Mouse (Mus musculus): ENCODE data around the gene Fip1l1. TPM values are rescaled to one million over a fixed set of nuclear protein-coding genes. Genes with fewer than 3 reads are reported as not detected.

The Fip1l1 gene
- polyA plus RNA-seq, 1 experiment from 2014 or later: 65.7 TPM

DNA sequence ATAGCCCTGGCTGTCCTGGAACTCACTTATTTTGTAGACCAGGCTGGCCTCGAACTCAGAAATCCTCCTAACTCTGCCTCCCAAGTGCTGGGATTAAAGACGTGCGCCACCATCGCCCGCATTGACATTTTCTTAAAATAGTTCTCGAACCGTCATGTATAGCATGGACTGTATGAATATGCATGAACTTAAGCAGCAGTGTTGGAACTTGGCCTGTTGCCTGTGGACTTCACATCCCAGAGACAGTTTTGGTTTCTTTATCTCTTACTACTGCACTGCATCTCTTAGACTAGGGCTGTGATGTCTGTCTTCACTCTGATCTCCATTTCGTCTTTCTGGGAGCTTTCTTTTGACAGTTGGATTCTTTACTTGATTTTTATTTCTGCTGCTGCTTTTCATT is 14.3 kb downstream of the Fip1l1 start:
- Histone ChIP-seq H3K9ac (replicated peaks; ENCODE audit: low read depth, low read length) (no peak overlapping the region), H3K27ac (ENCODE audit: low read depth, low read length) (no peak overlapping the region), H3K9me3 (ENCODE audit: control insufficient read depth, low read length) (no peaks in the 10 kb centered on the region), H3K27me3 (ENCODE audit: control insufficient read depth, insufficient read depth, low read length) (no peaks in the 10 kb centered on the region), H3K36me3 (ENCODE audit: control insufficient read depth, insufficient read depth, low read length) (peaks cover 23% of the 10 kb centered on the region), H3K4me2 (ENCODE audit: low read depth, low read length) (no peak overlapping the region), H3K4me3 (ENCODE audit: low read depth, low read length) (no peak overlapping the region), H3K4me1 (ENCODE audit: control insufficient read depth, insufficient read depth, low read length) (no peaks in the 10 kb centered on the region)
- WGBS: 84% methylated on average over 8 of the region's 8 CpGs
- ATAC-seq (ENCODE audit: low read depth): no peak

DNA sequence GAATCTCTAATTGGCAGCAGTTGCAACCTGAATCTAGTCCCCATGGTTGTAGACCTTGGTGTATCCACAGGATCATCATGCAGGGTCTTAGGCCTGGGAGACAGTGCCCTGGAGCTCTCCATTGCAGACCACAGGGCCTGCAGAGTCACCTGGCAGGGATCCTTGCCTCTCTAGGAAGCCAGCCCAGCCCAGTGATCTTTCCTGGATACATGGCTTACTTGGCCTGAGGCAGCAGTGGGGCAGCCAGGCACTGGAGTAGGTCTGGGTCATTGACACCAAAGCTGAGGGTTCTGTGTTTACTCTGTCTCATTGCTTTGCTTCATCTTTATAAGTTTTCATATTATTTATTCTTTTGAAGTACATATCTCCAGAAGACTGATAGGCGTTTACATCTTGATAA is 25.9 kb downstream of the Fip1l1 start:
- Histone ChIP-seq H3K4me3 (ENCODE audit: low read depth, low read length) (no peak overlapping the region), H3K9me3 (ENCODE audit: control insufficient read depth, low read length) (no peaks in the 10 kb centered on the region), H3K36me3 (ENCODE audit: control insufficient read depth, insufficient read depth, low read length) (peaks cover 18% of the 10 kb centered on the region), H3K27me3 (ENCODE audit: control insufficient read depth, insufficient read depth, low read length) (no peaks in the 10 kb centered on the region), H3K27ac (ENCODE audit: low read depth, low read length) (no peak overlapping the region), H3K9ac (replicated peaks; ENCODE audit: low read depth, low read length) (no peak overlapping the region), H3K4me2 (ENCODE audit: low read depth, low read length) (no peak overlapping the region), H3K4me1 (ENCODE audit: control insufficient read depth, insufficient read depth, low read length) (no peaks in the 10 kb centered on the region)
- 98% methylated on average over 1 of the region's 1 CpGs for WGBS
- ATAC-seq (ENCODE audit: low read depth): no peak

- H3K27ac ChIP-seq (ENCODE audit: low read depth, low read length): no peak overlapping the region
- no peaks in the 10 kb centered on the region for H3K27me3 ChIP-seq (ENCODE audit: control insufficient read depth, insufficient read depth, low read length)
- no peak overlapping the region for H3K4me2 ChIP-seq (ENCODE audit: low read depth, low read length)
- WGBS: 94% methylated on average over 6 of the region's 6 CpGs
- H3K4me3 ChIP-seq (ENCODE audit: low read depth, low read length): no peak overlapping the region
- no peaks in the 10 kb centered on the region for H3K4me1 ChIP-seq (ENCODE audit: control insufficient read depth, insufficient read depth, low read length)
- no peaks in the 10 kb centered on the region for H3K9me3 ChIP-seq (ENCODE audit: control insufficient read depth, low read length)
- H3K36me3 ChIP-seq (ENCODE audit: control insufficient read depth, insufficient read depth, low read length): peaks cover 15% of the 10 kb centered on the region; the same call in 1 of the 2 replicates
- no peak overlapping the region for H3K9ac ChIP-seq (replicated peaks; ENCODE audit: low read depth, low read length)
- ATAC-seq (ENCODE audit: low read depth): no peak
Observed at GRCm38 (mm10) chr5:74571767-74572166, 36.5 kb downstream of the Fip1l1 start.

- Histone ChIP-seq H3K27ac (ENCODE audit: low read depth, low read length) (no peak overlapping the region), H3K4me3 (ENCODE audit: low read depth, low read length) (no peak overlapping the region), H3K9ac (replicated peaks; ENCODE audit: low read depth, low read length) (no peak overlapping the region), H3K27me3 (ENCODE audit: control insufficient read depth, insufficient read depth, low read length) (no peaks in the 10 kb centered on the region), H3K4me2 (ENCODE audit: low read depth, low read length) (no peak overlapping the region), H3K4me1 (ENCODE audit: control insufficient read depth, insufficient read depth, low read length) (no peaks in the 10 kb centered on the region), H3K9me3 (ENCODE audit: control insufficient read depth, low read length) (no peaks in the 10 kb centered on the region), H3K36me3 (ENCODE audit: control insufficient read depth, insufficient read depth, low read length) (peaks cover 21% of the 10 kb centered on the region; the same call in 1 of the 2 replicates)
- WGBS: 95% methylated on average over 7 of the region's 7 CpGs
- ATAC-seq (ENCODE audit: low read depth): no peak
Observed at GRCm38 (mm10) chr5:74589133-74589532, 53.9 kb downstream of the Fip1l1 start.

DNA sequence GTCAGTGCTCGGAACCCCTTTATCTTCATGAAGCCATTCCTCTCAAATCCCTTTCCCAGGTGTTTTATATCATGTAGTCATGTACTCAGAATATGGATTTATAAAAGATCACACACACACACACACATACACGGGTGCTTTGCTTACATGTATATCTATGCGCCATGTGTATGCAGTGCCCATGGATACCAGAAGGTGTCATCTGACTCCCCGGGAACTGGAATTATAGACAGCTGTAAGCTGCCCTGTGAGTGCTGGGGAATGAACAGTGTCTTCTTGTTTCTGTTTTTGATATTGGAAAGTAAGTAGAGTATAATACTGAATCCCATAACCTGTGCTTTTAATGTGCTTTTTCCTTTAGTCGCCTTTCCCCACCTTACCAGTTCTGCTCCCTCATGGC is 56.2 kb downstream of the Fip1l1 start:
- no peak overlapping the region for H3K27ac ChIP-seq (ENCODE audit: low read depth, low read length)
- 94% methylated on average over 5 of the region's 5 CpGs for WGBS
- H3K9me3 ChIP-seq (ENCODE audit: control insufficient read depth, low read length): no peaks in the 10 kb centered on the region
- no peaks in the 10 kb centered on the region for H3K27me3 ChIP-seq (ENCODE audit: control insufficient read depth, insufficient read depth, low read length)
- peaks cover 31% of the 10 kb centered on the region; the same call in 1 of the 2 replicates for H3K36me3 ChIP-seq (ENCODE audit: control insufficient read depth, insufficient read depth, low read length)
- no peak overlapping the region for H3K4me3 ChIP-seq (ENCODE audit: low read depth, low read length)
- ATAC-seq (ENCODE audit: low read depth): no peak
- H3K4me1 ChIP-seq (ENCODE audit: control insufficient read depth, insufficient read depth, low read length): no peaks in the 10 kb centered on the region
- H3K4me2 ChIP-seq (ENCODE audit: low read depth, low read length): no peak overlapping the region
- H3K9ac ChIP-seq (replicated peaks; ENCODE audit: low read depth, low read length): no peak overlapping the region

DNA sequence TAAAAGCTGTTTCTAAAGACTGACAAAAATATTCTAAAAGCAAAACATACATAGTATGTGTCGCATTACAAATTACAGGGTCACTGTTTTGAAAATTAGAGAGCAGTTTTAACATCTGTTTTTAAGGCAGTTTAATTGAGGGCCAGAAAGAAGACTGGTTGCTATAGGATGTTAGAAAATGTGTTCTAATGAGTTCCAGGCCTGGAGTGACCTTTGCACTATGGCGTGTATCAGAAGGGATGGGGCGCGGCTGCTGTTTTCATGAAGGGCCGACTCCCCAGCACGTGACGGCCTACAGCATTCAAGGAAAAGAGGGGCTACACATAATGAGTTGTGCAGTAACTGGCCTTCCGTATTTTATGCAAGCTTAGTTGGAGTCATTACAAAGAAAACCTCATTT is 57.9 kb downstream of the Fip1l1 start:
- Histone ChIP-seq H3K4me1 (ENCODE audit: control insufficient read depth, insufficient read depth, low read length) (no peaks in the 10 kb centered on the region), H3K4me3 (ENCODE audit: low read depth, low read length) (no peak overlapping the region), H3K9me3 (ENCODE audit: control insufficient read depth, low read length) (no peaks in the 10 kb centered on the region), H3K4me2 (ENCODE audit: low read depth, low read length) (no peak overlapping the region), H3K27me3 (ENCODE audit: control insufficient read depth, insufficient read depth, low read length) (no peaks in the 10 kb centered on the region), H3K36me3 (ENCODE audit: control insufficient read depth, insufficient read depth, low read length) (peaks cover 35% of the 10 kb centered on the region; the same call in 1 of the 2 replicates), H3K27ac (ENCODE audit: low read depth, low read length) (no peak overlapping the region), H3K9ac (replicated peaks; ENCODE audit: low read depth, low read length) (no peak overlapping the region)
- WGBS: 83% methylated on average over 8 of the region's 8 CpGs
- no peak for ATAC-seq (ENCODE audit: low read depth)

- Histone ChIP-seq H3K36me3 (ENCODE audit: control insufficient read depth, insufficient read depth, low read length) (peaks cover 21% of the 10 kb centered on the region; the same call in 1 of the 2 replicates), H3K4me1 (ENCODE audit: control insufficient read depth, insufficient read depth, low read length) (no peaks in the 10 kb centered on the region), H3K9ac (replicated peaks; ENCODE audit: low read depth, low read length) (no peak overlapping the region), H3K9me3 (ENCODE audit: control insufficient read depth, low read length) (no peaks in the 10 kb centered on the region), H3K27ac (ENCODE audit: low read depth, low read length) (no peak overlapping the region), H3K27me3 (ENCODE audit: control insufficient read depth, insufficient read depth, low read length) (no peaks in the 10 kb centered on the region), H3K4me2 (ENCODE audit: low read depth, low read length) (no peak overlapping the region), H3K4me3 (ENCODE audit: low read depth, low read length) (no peak overlapping the region)
- 83% methylated on average over 5 of the region's 5 CpGs for WGBS
- no peak for ATAC-seq (ENCODE audit: low read depth)
Observed at GRCm38 (mm10) chr5:74600010-74600409, 64.8 kb downstream of the Fip1l1 start.

DNA sequence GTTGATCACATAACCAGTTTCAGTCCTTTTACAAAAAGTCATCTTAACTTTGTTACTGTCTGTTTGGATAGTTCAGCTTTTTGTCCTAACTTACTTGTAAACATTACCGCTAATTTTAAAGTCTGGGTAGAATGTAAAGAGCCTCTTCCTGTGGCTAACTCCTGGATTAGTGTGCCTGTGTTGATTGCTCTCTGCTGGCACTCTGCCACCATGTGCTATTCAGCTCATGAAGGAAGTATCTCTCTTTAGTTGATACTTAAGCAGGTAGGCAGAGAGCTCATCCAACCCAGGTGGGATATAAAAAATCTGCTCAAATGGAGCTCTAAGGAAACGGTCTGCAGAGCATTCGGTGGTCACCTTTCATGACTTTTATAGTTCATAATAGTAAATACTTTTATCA is 65.9 kb downstream of the Fip1l1 start:
- Histone ChIP-seq H3K4me2 (ENCODE audit: low read depth, low read length) (no peak overlapping the region), H3K4me1 (ENCODE audit: control insufficient read depth, insufficient read depth, low read length) (no peaks in the 10 kb centered on the region), H3K4me3 (ENCODE audit: low read depth, low read length) (no peak overlapping the region), H3K9me3 (ENCODE audit: control insufficient read depth, low read length) (no peaks in the 10 kb centered on the region), H3K27me3 (ENCODE audit: control insufficient read depth, insufficient read depth, low read length) (no peaks in the 10 kb centered on the region), H3K9ac (replicated peaks; ENCODE audit: low read depth, low read length) (no peak overlapping the region), H3K27ac (ENCODE audit: low read depth, low read length) (no peak overlapping the region), H3K36me3 (ENCODE audit: control insufficient read depth, insufficient read depth, low read length) (peaks cover 16% of the 10 kb centered on the region; the same call in 1 of the 2 replicates)
- WGBS: 89% methylated on average over 3 of the region's 3 CpGs
- no peak for ATAC-seq (ENCODE audit: low read depth)

GRCm38 (mm10) chr5:74601965-74602364 is 66.7 kb downstream of the Fip1l1 start:
- Histone ChIP-seq H3K9ac (replicated peaks; ENCODE audit: low read depth, low read length) (no peak overlapping the region), H3K36me3 (ENCODE audit: control insufficient read depth, insufficient read depth, low read length) (peaks cover 9% of the 10 kb centered on the region; the same call in 1 of the 2 replicates), H3K4me1 (ENCODE audit: control insufficient read depth, insufficient read depth, low read length) (no peaks in the 10 kb centered on the region), H3K9me3 (ENCODE audit: control insufficient read depth, low read length) (no peaks in the 10 kb centered on the region), H3K4me2 (ENCODE audit: low read depth, low read length) (no peak overlapping the region), H3K27ac (ENCODE audit: low read depth, low read length) (no peak overlapping the region), H3K27me3 (ENCODE audit: control insufficient read depth, insufficient read depth, low read length) (no peaks in the 10 kb centered on the region), H3K4me3 (ENCODE audit: low read depth, low read length) (no peak overlapping the region)
- WGBS: 67% methylated on average over 6 of the region's 6 CpGs
- no peak for ATAC-seq (ENCODE audit: low read depth)

Measured in neural tube, embryonic 14.5 days (tissue).